Mouse (Mus musculus): ENCODE measurements around the gene Lcn6. TPM values are rescaled to one million over a fixed set of nuclear protein-coding genes. Genes with fewer than 3 reads are reported as not detected.
A peak's percentile ranks its signal among the peaks of the same experiment; 100 is the strongest.
"Not testable (repeated sequence)": the region's sequence is repeated elsewhere in the genome, so short reads cannot be mapped to it uniquely, and the experiment has no call there.

Gene Lcn6
- polyA plus RNA-seq, 1 experiment from 2014 or later = not detected

DNA sequence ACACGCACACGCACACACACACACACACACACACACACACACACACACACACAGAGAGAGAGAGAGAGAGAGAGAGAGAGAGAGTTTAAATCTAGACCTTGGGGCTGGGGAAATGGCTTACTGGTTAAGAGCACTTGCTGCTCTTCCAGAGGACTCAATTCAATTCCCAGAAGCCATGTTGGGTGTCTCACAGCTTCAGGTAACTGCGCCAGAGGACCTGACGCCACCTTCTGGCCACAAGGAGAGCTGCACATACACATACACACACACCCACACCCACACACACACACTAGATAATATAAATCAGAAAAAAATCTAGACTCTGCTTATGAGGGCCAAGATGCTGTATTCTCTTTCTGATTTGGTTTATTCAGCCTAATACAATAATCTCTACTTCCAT is 10.4 kb downstream of the Lcn6 start:
- ATAC-seq (ENCODE audit: low FRiP score) (no peak), DNase-seq (ENCODE audit: low spot score) (no peak)
- Histone ChIP-seq H3K4me1 (replicated peaks; ENCODE audit: control insufficient read depth, insufficient read depth, low read length) (no peaks in the 10 kb centered on the region), H3K27ac (ENCODE audit: low read depth, low read length) (no peak overlapping the region), H3K9me3 (ENCODE audit: control insufficient read depth, low read length) (no peaks in the 10 kb centered on the region), H3K36me3 (ENCODE audit: control insufficient read depth, insufficient read depth, low read length) (no peaks in the 10 kb centered on the region), H3K4me2 (replicated peaks; ENCODE audit: low read depth, low read length) (no peak overlapping the region), H3K9ac (ENCODE audit: low read depth, low read length) (no peak overlapping the region), H3K27me3 (ENCODE audit: control insufficient read depth, insufficient read depth, low read length) (no peaks in the 10 kb centered on the region), H3K4me3 (ENCODE audit: low read depth, low read length) (no peak overlapping the region)
- 67% methylated on average over 4 of the region's 4 CpGs for WGBS

DNA sequence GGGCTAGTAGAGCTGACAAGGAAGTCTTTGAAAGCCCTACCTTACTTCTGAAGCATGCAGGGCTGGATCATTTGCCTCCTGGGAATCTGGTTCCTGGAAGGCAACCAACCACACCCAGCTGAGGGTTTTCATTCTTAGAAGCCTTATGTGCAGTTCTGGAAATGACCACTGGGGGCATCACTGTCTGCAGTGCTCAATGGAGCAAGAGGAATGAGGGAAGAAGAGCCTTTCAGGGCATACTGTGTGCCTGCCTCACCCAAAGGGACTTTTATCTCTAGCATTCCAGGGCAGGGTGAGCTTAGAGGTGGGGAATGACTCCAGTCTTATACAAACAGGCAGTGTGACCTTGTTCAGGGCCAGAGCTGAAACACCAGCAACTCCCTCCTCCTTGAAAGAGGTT is 18.0 kb downstream of the Lcn6 start:
- Histone ChIP-seq H3K9me3 (ENCODE audit: control insufficient read depth, low read length) (no peaks in the 10 kb centered on the region), H3K4me3 (ENCODE audit: low read depth, low read length) (no peak overlapping the region), H3K27me3 (ENCODE audit: control insufficient read depth, insufficient read depth, low read length) (no peaks in the 10 kb centered on the region), H3K4me1 (replicated peaks; ENCODE audit: control insufficient read depth, insufficient read depth, low read length) (no peaks in the 10 kb centered on the region), H3K27ac (ENCODE audit: low read depth, low read length) (no peak overlapping the region), H3K9ac (ENCODE audit: low read depth, low read length) (no peak overlapping the region), H3K4me2 (replicated peaks; ENCODE audit: low read depth, low read length) (no peak overlapping the region), H3K36me3 (ENCODE audit: control insufficient read depth, insufficient read depth, low read length) (no peaks in the 10 kb centered on the region)
- ATAC-seq (ENCODE audit: low FRiP score) (no peak), DNase-seq (ENCODE audit: low spot score) (peak; percentile 83)

DNA sequence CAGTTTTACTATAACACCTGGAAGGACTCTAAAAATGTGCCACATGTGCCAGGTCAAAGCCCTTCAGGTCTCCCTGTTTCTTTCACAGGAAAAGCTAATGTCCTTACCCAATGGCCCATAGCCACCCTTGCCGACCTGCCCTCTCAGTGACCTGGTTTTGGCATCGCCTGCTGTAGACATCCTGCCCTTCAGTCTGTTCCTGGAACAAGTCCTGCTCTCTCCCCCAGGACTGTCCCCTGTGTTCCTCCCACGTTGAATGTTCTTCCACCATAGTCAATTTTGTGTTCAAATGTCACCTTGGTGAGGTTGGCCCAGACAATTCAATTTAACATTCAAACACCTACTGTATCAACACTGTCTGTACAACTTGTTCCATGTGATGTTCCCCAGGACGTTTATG is 20.4 kb downstream of the Lcn6 start:
- no peak overlapping the region for H3K27ac ChIP-seq (ENCODE audit: low read depth, low read length)
- H3K4me2 ChIP-seq (replicated peaks; ENCODE audit: low read depth, low read length) = no peak overlapping the region
- WGBS = 71% methylated on average over 4 of the region's 4 CpGs
- no peak overlapping the region for H3K4me3 ChIP-seq (ENCODE audit: low read depth, low read length)
- H3K27me3 ChIP-seq (ENCODE audit: control insufficient read depth, insufficient read depth, low read length) = no peaks in the 10 kb centered on the region
- H3K9ac ChIP-seq (ENCODE audit: low read depth, low read length) = no peak overlapping the region
- H3K9me3 ChIP-seq (ENCODE audit: control insufficient read depth, low read length) = no peaks in the 10 kb centered on the region
- no peaks in the 10 kb centered on the region for H3K36me3 ChIP-seq (ENCODE audit: control insufficient read depth, insufficient read depth, low read length)
- DNase-seq (ENCODE audit: low spot score) = no peak
- no peaks in the 10 kb centered on the region for H3K4me1 ChIP-seq (replicated peaks; ENCODE audit: control insufficient read depth, insufficient read depth, low read length)
- no peak for ATAC-seq (ENCODE audit: low FRiP score)

DNA sequence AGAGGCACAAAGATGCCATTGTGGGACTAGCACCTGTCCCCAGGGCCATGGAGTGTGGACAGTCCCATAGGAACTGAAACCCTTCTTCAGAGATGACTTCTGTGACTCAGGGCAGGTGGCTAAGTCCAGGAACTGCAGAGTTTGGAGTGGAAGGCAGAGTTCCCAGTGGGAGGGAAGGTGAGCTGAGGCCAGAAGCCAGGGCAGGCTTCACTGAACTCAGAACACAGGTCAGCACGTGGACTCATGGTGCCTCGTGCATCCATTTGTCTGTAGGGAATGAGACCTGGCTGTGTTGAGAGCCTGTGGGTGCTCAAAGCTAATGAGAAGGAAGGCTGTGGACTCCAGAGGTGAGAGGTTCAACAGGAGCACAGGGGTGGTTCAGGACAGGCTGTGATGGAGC is 22.1 kb downstream of the Lcn6 start:
- no peak overlapping the region for H3K27ac ChIP-seq (ENCODE audit: low read depth, low read length)
- no peak overlapping the region for H3K4me3 ChIP-seq (ENCODE audit: low read depth, low read length)
- H3K4me2 ChIP-seq (replicated peaks; ENCODE audit: low read depth, low read length) = no peak overlapping the region
- WGBS = 78% methylated on average over 2 of the region's 2 CpGs
- no peaks in the 10 kb centered on the region for H3K4me1 ChIP-seq (replicated peaks; ENCODE audit: control insufficient read depth, insufficient read depth, low read length)
- no peaks in the 10 kb centered on the region for H3K27me3 ChIP-seq (ENCODE audit: control insufficient read depth, insufficient read depth, low read length)
- no peaks in the 10 kb centered on the region for H3K36me3 ChIP-seq (ENCODE audit: control insufficient read depth, insufficient read depth, low read length)
- DNase-seq (ENCODE audit: low spot score) (no peak), ATAC-seq (ENCODE audit: low FRiP score) (no peak)
- H3K9ac ChIP-seq (ENCODE audit: low read depth, low read length) = no peak overlapping the region
- no peaks in the 10 kb centered on the region for H3K9me3 ChIP-seq (ENCODE audit: control insufficient read depth, low read length)

DNA sequence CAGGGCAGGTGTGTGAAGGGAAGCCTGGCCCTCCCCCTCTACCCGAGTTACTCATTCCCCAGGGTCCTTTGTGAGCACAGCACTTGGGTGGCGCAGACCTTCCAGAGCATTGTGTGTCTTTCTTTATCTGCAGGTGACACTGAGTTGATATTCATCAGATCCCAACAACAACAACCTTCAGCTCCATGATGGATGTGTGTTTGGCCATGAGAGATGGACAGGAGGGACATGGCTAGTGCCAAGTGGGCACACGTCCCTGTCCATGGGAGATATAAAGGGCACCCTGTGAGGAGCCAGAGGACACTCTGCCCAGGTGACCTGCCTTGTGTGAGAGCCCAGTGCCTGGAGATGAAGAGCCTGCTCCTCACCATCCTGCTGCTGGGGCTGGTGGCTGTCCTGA is 23.2 kb downstream of the Lcn6 start, which contains the start of gene Obp2a:
TSS of gene Obp2a (plus strand) at position 301 of the 400 bp plus-strand sequence.
- ATAC-seq (ENCODE audit: low FRiP score); H3K27ac ChIP-seq (ENCODE audit: low read depth, low read length); DNase-seq (ENCODE audit: low spot score); H3K9ac ChIP-seq (ENCODE audit: low read depth, low read length); H3K9me3 ChIP-seq (ENCODE audit: control insufficient read depth, low read length); H3K4me3 ChIP-seq (ENCODE audit: low read depth, low read length); H3K4me1 ChIP-seq (replicated peaks; ENCODE audit: control insufficient read depth, insufficient read depth, low read length); H3K27me3 ChIP-seq (ENCODE audit: control insufficient read depth, insufficient read depth, low read length); H3K36me3 ChIP-seq (ENCODE audit: control insufficient read depth, insufficient read depth, low read length); H3K4me2 ChIP-seq (replicated peaks; ENCODE audit: low read depth, low read length): not testable (repeated sequence)
- WGBS = 77% methylated on average over 3 of the region's 3 CpGs

DNA sequence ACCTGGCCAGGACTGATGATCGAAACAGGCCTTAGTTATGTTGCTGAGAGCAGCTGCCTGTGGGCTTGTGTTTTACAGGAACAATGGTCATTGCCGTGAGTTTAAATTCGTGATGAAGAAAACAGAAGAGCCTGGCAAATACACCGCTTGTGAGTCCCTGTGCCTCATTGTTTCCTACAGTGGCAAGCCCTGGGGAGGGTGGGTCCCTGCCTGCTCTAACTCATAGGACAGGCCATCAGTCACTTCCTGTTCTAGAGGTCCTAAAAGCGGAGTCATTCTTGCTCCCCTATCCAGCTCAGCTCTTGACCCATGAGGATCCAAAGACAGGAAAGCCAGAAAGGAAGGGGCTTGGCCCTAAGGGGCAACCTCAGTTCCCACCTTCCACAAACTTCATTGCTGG is 24.4 kb downstream of the Lcn6 start:
- no peak overlapping the region for H3K9ac ChIP-seq (ENCODE audit: low read depth, low read length)
- no peak overlapping the region for H3K27ac ChIP-seq (ENCODE audit: low read depth, low read length)
- no peaks in the 10 kb centered on the region for H3K36me3 ChIP-seq (ENCODE audit: control insufficient read depth, insufficient read depth, low read length)
- ATAC-seq (ENCODE audit: low FRiP score) = no peak
- H3K4me2 ChIP-seq (replicated peaks; ENCODE audit: low read depth, low read length) = no peak overlapping the region
- WGBS = 82% methylated on average over 5 of the region's 5 CpGs
- H3K27me3 ChIP-seq (ENCODE audit: control insufficient read depth, insufficient read depth, low read length) = no peaks in the 10 kb centered on the region
- no peak for DNase-seq (ENCODE audit: low spot score)
- H3K9me3 ChIP-seq (ENCODE audit: control insufficient read depth, low read length) = no peaks in the 10 kb centered on the region
- H3K4me1 ChIP-seq (replicated peaks; ENCODE audit: control insufficient read depth, insufficient read depth, low read length) = no peaks in the 10 kb centered on the region
- no peak overlapping the region for H3K4me3 ChIP-seq (ENCODE audit: low read depth, low read length)

DNA sequence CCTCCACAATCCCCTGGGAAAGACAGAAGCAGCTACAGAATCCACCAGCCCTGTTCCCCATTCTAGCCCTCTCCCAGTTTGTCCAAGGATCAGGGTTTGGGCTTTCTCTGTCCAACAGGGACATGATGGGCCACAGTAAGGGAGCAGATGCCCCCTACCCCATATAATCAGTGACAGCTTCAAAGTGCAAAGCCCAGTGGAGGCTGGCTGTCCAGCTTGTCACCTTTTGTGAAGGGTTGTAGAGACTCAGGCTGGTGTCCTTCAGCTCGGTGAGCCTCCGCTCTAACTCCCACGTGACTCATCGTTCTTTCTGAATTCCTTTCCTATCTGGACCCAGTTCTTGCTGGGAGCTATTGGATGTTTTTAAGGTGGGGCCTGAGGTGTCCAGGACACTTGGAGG is 27.1 kb downstream of the Lcn6 start:
- ATAC-seq (ENCODE audit: low FRiP score) (no peak), DNase-seq (ENCODE audit: low spot score) (no peak)
- Histone ChIP-seq H3K4me2 (replicated peaks; ENCODE audit: low read depth, low read length) (no peak overlapping the region), H3K9me3 (ENCODE audit: control insufficient read depth, low read length) (no peaks in the 10 kb centered on the region), H3K36me3 (ENCODE audit: control insufficient read depth, insufficient read depth, low read length) (no peaks in the 10 kb centered on the region), H3K9ac (ENCODE audit: low read depth, low read length) (no peak overlapping the region), H3K4me3 (ENCODE audit: low read depth, low read length) (no peak overlapping the region), H3K27me3 (ENCODE audit: control insufficient read depth, insufficient read depth, low read length) (no peaks in the 10 kb centered on the region), H3K4me1 (replicated peaks; ENCODE audit: control insufficient read depth, insufficient read depth, low read length) (no peaks in the 10 kb centered on the region), H3K27ac (ENCODE audit: low read depth, low read length) (no peak overlapping the region)
- 85% methylated on average over 4 of the region's 4 CpGs for WGBS

DNA sequence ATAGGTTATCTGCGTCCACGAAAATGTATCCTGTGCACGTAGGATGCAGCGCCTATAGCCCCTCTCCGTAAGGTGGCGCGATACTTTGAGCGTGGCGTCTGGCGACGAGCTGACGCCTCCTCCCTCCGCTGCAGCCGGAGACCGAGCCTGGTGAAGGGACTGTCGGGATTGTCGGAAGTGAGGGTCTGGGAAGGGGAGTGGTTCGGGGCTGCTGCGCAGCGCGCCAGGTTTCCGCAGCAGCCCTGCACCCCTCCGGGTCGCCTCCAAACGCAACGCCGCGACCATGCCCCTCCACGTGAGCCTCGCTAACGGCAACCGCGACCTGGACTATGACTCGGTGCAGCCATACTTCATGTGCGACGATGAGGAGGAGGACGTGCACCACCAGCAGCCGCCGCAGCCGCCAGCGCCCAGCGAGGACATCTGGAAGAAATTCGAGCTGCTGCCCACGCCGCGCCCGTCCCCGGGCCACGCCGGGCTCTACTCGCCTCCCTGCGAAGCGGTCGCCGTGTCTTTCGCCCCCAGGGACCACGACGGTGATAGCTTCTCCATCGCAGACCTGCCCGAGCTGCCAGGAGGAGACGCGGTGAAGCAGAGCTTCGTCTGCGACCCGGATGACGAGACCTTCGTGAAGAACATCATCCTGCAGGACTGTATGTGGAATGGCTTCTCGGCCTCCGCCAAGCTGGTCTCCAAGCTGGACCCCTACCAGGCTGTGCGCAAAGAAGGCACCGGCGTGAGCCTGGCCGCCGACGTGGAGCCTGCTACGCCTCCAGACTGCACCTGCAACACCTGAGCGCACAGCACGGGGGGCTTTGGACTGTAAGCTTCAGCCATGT is 30.3 kb downstream of the Lcn6 start, which contains the start of gene Bmyc:
TSS of gene Bmyc (plus strand) at position 97 of the 839 bp plus-strand sequence.
- H3K9me3 ChIP-seq (ENCODE audit: control insufficient read depth, low read length) = no peaks in the 10 kb centered on the region
- ATAC-seq (ENCODE audit: low FRiP score) (peak; percentile 92), DNase-seq (ENCODE audit: low spot score) (peak; percentile 88)
- no peaks in the 10 kb centered on the region for H3K4me1 ChIP-seq (replicated peaks; ENCODE audit: control insufficient read depth, insufficient read depth, low read length)
- under 1% methylated on average over 78 of the region's 78 CpGs for WGBS
- peak within 1 kb of the TSS; percentile 79 for H3K9ac ChIP-seq (ENCODE audit: low read depth, low read length)
- H3K36me3 ChIP-seq (ENCODE audit: control insufficient read depth, insufficient read depth, low read length) = no peaks in the 10 kb centered on the region
- no peaks in the 10 kb centered on the region for H3K27me3 ChIP-seq (ENCODE audit: control insufficient read depth, insufficient read depth, low read length)
- H3K4me3 ChIP-seq (ENCODE audit: low read depth, low read length) = peak within 1 kb of the TSS; percentile 82
- H3K4me2 ChIP-seq (replicated peaks; ENCODE audit: low read depth, low read length) = peak within 1 kb of the TSS; percentile 88
- peak within 1 kb of the TSS; percentile 65 for H3K27ac ChIP-seq (ENCODE audit: low read depth, low read length)

DNA sequence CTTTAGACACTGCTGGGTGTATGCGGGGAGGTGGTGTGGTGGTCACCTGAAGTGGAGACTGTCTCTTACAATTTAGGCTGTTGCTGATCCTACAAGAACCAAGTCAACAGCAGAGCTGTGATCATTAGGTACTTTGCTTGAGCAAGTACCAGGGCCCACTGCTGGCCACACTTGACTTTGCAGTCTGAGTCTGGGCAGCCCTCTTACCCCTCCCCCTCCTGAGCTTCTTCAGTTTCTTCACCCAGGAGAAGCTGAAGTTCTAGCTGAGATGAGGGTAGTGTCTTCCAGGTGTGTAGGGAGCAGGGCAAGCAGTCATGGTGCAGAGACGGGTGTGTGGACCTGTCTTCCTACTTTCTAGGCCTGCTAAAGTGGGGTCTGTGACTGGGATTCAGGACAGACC is 31.5 kb downstream of the Lcn6 start:
- Histone ChIP-seq H3K27me3 (ENCODE audit: control insufficient read depth, insufficient read depth, low read length) (no peaks in the 10 kb centered on the region), H3K27ac (ENCODE audit: low read depth, low read length) (no peak overlapping the region), H3K4me2 (replicated peaks; ENCODE audit: low read depth, low read length) (no peak overlapping the region), H3K4me3 (ENCODE audit: low read depth, low read length) (no peak overlapping the region), H3K36me3 (ENCODE audit: control insufficient read depth, insufficient read depth, low read length) (no peaks in the 10 kb centered on the region), H3K4me1 (replicated peaks; ENCODE audit: control insufficient read depth, insufficient read depth, low read length) (no peaks in the 10 kb centered on the region), H3K9ac (ENCODE audit: low read depth, low read length) (no peak overlapping the region), H3K9me3 (ENCODE audit: control insufficient read depth, low read length) (no peaks in the 10 kb centered on the region)
- ATAC-seq (ENCODE audit: low FRiP score) = no peak
- WGBS = 63% methylated on average over 2 of the region's 2 CpGs
- peak; percentile 46 for DNase-seq (ENCODE audit: low spot score)

All from hindbrain, embryonic 11.5 days (tissue).